Mouse (Mus musculus): ENCODE measurements around the gene Hck. TPM values are rescaled to one million over a fixed set of nuclear protein-coding genes. Genes with fewer than 3 reads are reported as not detected.

Hck gene
- polyA plus RNA-seq, 1 experiment: 2.4 TPM

DNA sequence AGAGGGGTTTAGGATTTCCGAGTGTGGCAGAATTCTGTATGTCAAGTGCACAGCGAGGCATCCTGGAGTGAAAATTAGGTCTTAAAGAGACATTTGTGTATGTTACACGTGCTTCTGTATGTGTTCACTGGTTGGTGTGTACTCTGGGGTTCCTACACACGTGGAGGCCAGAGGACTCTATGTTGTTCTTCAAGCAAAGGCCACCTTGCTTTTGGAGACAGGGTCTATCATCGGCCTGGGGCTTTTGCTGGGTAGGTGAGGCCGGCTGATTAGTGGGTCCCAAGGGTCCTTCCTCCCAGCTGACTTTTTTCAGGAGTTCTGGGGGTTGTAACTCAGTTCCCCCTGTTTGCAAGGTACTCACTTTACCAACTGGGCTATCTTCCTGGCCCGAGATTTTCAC is 1.3 kb downstream of the Hck start:
- Histone ChIP-seq H3K27ac (ENCODE audit: insufficient read depth, low read length) (no peak overlapping the region), H3K4me3 (ENCODE audit: low read depth, low read length) (no peak overlapping the region), H3K9ac (ENCODE audit: low read depth, poor library complexity, severe bottlenecking) (no peak overlapping the region), H3K27me3 (ENCODE audit: control insufficient read depth, insufficient read depth, low read length, poor library complexity, severe bottlenecking) (no peaks in the 10 kb centered on the region), H3K4me1 (ENCODE audit: control insufficient read depth, insufficient read depth, low read length) (no peaks in the 10 kb centered on the region), H3K9me3 (replicated peaks; ENCODE audit: control insufficient read depth, insufficient read depth, low read length, poor library complexity, severe bottlenecking) (no peaks in the 10 kb centered on the region), H3K36me3 (ENCODE audit: control insufficient read depth, insufficient read depth, low read length, poor library complexity, severe bottlenecking) (no peaks in the 10 kb centered on the region)
- TF ChIP-seq EP300 (IDR thresholded peaks at IDR 0.05; ENCODE audit: insufficient read depth, low read depth, low read length) (no peak), CTCF (IDR thresholded peaks at IDR 0.05; ENCODE audit: low read depth, low read length) (no peak)

DNA sequence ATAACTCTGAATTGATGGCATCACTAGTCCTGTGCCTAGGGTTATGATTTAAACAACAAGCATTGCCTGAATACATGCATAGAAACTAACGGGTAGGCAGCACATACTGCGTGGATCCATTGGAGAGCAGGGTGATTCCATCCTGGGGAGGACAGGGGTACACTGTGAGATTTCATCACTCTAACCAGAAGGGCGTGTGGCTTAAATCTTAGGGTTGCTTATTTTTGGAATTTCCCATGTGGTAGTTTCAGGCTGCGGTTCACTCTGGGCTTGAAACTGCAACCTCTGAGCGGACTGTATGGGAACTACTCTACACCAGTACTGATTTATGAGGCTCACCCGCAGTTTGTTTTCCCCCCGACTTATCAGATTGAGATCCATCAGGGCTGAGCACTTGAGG is 3.0 kb downstream of the Hck start:
- Histone ChIP-seq H3K4me1 (ENCODE audit: control insufficient read depth, insufficient read depth, low read length) (no peaks in the 10 kb centered on the region), H3K27me3 (ENCODE audit: control insufficient read depth, insufficient read depth, low read length, poor library complexity, severe bottlenecking) (no peaks in the 10 kb centered on the region), H3K9me3 (replicated peaks; ENCODE audit: control insufficient read depth, insufficient read depth, low read length, poor library complexity, severe bottlenecking) (no peaks in the 10 kb centered on the region), H3K27ac (ENCODE audit: insufficient read depth, low read length) (no peak overlapping the region), H3K9ac (ENCODE audit: low read depth, poor library complexity, severe bottlenecking) (no peak overlapping the region), H3K4me3 (ENCODE audit: low read depth, low read length) (no peak overlapping the region), H3K36me3 (ENCODE audit: control insufficient read depth, insufficient read depth, low read length, poor library complexity, severe bottlenecking) (no peaks in the 10 kb centered on the region)
- TF ChIP-seq EP300 (IDR thresholded peaks at IDR 0.05; ENCODE audit: insufficient read depth, low read depth, low read length) (no peak), POLR2A (IDR thresholded peaks at IDR 0.05; ENCODE audit: insufficient read depth, low read length) (no peak), CTCF (IDR thresholded peaks at IDR 0.05; ENCODE audit: low read depth, low read length) (no peak)

- Histone ChIP-seq H3K36me3 (ENCODE audit: control insufficient read depth, insufficient read depth, low read length, poor library complexity, severe bottlenecking) (no peaks in the 10 kb centered on the region), H3K9me3 (replicated peaks; ENCODE audit: control insufficient read depth, insufficient read depth, low read length, poor library complexity, severe bottlenecking) (no peaks in the 10 kb centered on the region), H3K4me1 (ENCODE audit: control insufficient read depth, insufficient read depth, low read length) (no peaks in the 10 kb centered on the region), H3K27ac (ENCODE audit: insufficient read depth, low read length) (no peak overlapping the region), H3K9ac (ENCODE audit: low read depth, poor library complexity, severe bottlenecking) (no peak overlapping the region), H3K27me3 (ENCODE audit: control insufficient read depth, insufficient read depth, low read length, poor library complexity, severe bottlenecking) (no peaks in the 10 kb centered on the region), H3K4me3 (ENCODE audit: low read depth, low read length) (no peak overlapping the region)
- TF ChIP-seq EP300 (IDR thresholded peaks at IDR 0.05; ENCODE audit: insufficient read depth, low read depth, low read length): no peak
- no peak for TF ChIP-seq CTCF (IDR thresholded peaks at IDR 0.05; ENCODE audit: low read depth, low read length)
- TF ChIP-seq POLR2A (IDR thresholded peaks at IDR 0.05; ENCODE audit: insufficient read depth, low read length): no peak
Observed at GRCm38 (mm10) chr2:153115679-153116081, 7.4 kb downstream of the Hck start.

DNA sequence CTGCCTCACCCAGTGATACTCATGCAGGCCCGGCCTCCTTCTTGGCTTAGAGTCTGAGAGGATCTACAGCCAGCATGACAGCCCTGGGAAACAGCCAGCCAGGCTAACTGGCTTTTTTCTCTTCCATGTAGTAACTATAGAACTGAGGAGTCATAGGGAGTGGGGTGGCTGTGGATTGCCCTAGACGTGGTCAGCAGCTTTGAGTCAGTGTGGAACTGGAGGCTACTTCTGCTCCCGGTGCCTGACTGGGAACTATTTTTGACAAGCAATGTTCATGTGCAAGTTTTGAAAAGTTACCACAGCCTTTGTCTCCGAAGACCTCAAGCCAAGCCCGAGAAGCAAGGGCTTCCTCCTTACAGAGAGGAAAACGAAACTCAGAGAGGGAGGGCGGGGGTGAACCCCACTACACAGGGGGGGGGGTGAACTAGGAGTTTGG is 8.8 kb downstream of the Hck start:
- TF ChIP-seq CTCF (IDR thresholded peaks at IDR 0.05; ENCODE audit: low read depth, low read length) (no peak), EP300 (IDR thresholded peaks at IDR 0.05; ENCODE audit: insufficient read depth, low read depth, low read length) (no peak), POLR2A (IDR thresholded peaks at IDR 0.05; ENCODE audit: insufficient read depth, low read length) (no peak)
- Histone ChIP-seq H3K27me3 (ENCODE audit: control insufficient read depth, insufficient read depth, low read length, poor library complexity, severe bottlenecking) (no peaks in the 10 kb centered on the region), H3K9me3 (replicated peaks; ENCODE audit: control insufficient read depth, insufficient read depth, low read length, poor library complexity, severe bottlenecking) (no peaks in the 10 kb centered on the region), H3K27ac (ENCODE audit: insufficient read depth, low read length) (no peak overlapping the region), H3K4me1 (ENCODE audit: control insufficient read depth, insufficient read depth, low read length) (no peaks in the 10 kb centered on the region), H3K9ac (ENCODE audit: low read depth, poor library complexity, severe bottlenecking) (no peak overlapping the region), H3K36me3 (ENCODE audit: control insufficient read depth, insufficient read depth, low read length, poor library complexity, severe bottlenecking) (no peaks in the 10 kb centered on the region), H3K4me3 (ENCODE audit: low read depth, low read length) (no peak overlapping the region)

GRCm38 (mm10) chr2:153119488-153119887 is 11.2 kb downstream of the Hck start:
- Histone ChIP-seq H3K27ac (ENCODE audit: insufficient read depth, low read length) (no peak overlapping the region), H3K4me3 (ENCODE audit: low read depth, low read length) (no peak overlapping the region), H3K9ac (ENCODE audit: low read depth, poor library complexity, severe bottlenecking) (no peak overlapping the region), H3K9me3 (replicated peaks; ENCODE audit: control insufficient read depth, insufficient read depth, low read length, poor library complexity, severe bottlenecking) (no peaks in the 10 kb centered on the region), H3K4me1 (ENCODE audit: control insufficient read depth, insufficient read depth, low read length) (no peaks in the 10 kb centered on the region), H3K27me3 (ENCODE audit: control insufficient read depth, insufficient read depth, low read length, poor library complexity, severe bottlenecking) (no peaks in the 10 kb centered on the region), H3K36me3 (ENCODE audit: control insufficient read depth, insufficient read depth, low read length, poor library complexity, severe bottlenecking) (no peaks in the 10 kb centered on the region)
- TF ChIP-seq POLR2A (IDR thresholded peaks at IDR 0.05; ENCODE audit: insufficient read depth, low read length) (no peak), EP300 (IDR thresholded peaks at IDR 0.05; ENCODE audit: insufficient read depth, low read depth, low read length) (no peak), CTCF (IDR thresholded peaks at IDR 0.05; ENCODE audit: low read depth, low read length) (no peak)

- Histone ChIP-seq H3K9ac (ENCODE audit: low read depth, poor library complexity, severe bottlenecking) (no peak overlapping the region), H3K4me1 (ENCODE audit: control insufficient read depth, insufficient read depth, low read length) (no peaks in the 10 kb centered on the region), H3K36me3 (ENCODE audit: control insufficient read depth, insufficient read depth, low read length, poor library complexity, severe bottlenecking) (no peaks in the 10 kb centered on the region), H3K27me3 (ENCODE audit: control insufficient read depth, insufficient read depth, low read length, poor library complexity, severe bottlenecking) (no peaks in the 10 kb centered on the region), H3K9me3 (replicated peaks; ENCODE audit: control insufficient read depth, insufficient read depth, low read length, poor library complexity, severe bottlenecking) (no peaks in the 10 kb centered on the region), H3K4me3 (ENCODE audit: low read depth, low read length) (no peak overlapping the region), H3K27ac (ENCODE audit: insufficient read depth, low read length) (no peak overlapping the region)
- TF ChIP-seq EP300 (IDR thresholded peaks at IDR 0.05; ENCODE audit: insufficient read depth, low read depth, low read length): no peak
- TF ChIP-seq CTCF (IDR thresholded peaks at IDR 0.05; ENCODE audit: low read depth, low read length): no peak
- no peak for TF ChIP-seq POLR2A (IDR thresholded peaks at IDR 0.05; ENCODE audit: insufficient read depth, low read length)
Observed at GRCm38 (mm10) chr2:153120126-153120525, 11.9 kb downstream of the Hck start.
